Mouse (Mus musculus): ENCODE measurements around the gene Xpr1.
A peak's percentile ranks its signal among the peaks of the same experiment; 100 is the strongest.

The Xpr1 gene

GRCm38 (mm10) chr1:155416701-155417677 is at the start of gene Xpr1:
Gene Xpr1, minus strand, starts transcription at chr1:155417415.
- H3K4me3 ChIP-seq (replicated peaks; ENCODE audit: low read length): peak within 1 kb of the TSS; percentile 95
- no peaks in the 10 kb centered on the region for H3K9me3 ChIP-seq (ENCODE audit: low read length)
- no peaks in the 10 kb centered on the region for H3K36me3 ChIP-seq (ENCODE audit: insufficient read depth, low read length)
- TF ChIP-seq NANOG (IDR thresholded peaks at IDR 0.05; ENCODE audit: borderline replicate concordance, low read length) (no peak), POU5F1 (IDR thresholded peaks at IDR 0.05; ENCODE audit: borderline replicate concordance, low read length) (no peak), CTCF (conservative IDR thresholded peaks at IDR 0.05; ENCODE audit: low read length) (no peak)
- peaks cover 9% of the 10 kb centered on the region for H3K4me1 ChIP-seq (replicated peaks; ENCODE audit: low read depth, low read length)
- H3K27me3 ChIP-seq (ENCODE audit: insufficient read depth, low read length): no peaks in the 10 kb centered on the region

GRCm38 (mm10) chr1:155463442-155463841 is 46.2 kb upstream of the Xpr1 start:
- no peak for TF ChIP-seq POU5F1 (IDR thresholded peaks at IDR 0.05; ENCODE audit: borderline replicate concordance, low read length)
- TF ChIP-seq NANOG (IDR thresholded peaks at IDR 0.05; ENCODE audit: borderline replicate concordance, low read length): no peak
- no peak for TF ChIP-seq CTCF (conservative IDR thresholded peaks at IDR 0.05; ENCODE audit: low read length)
- Histone ChIP-seq H3K4me1 (replicated peaks; ENCODE audit: low read depth, low read length) (0 out of 2 replicates have a peak, but pooled peaks cover 2% of the 10 kb centered on the region), H3K4me3 (replicated peaks; ENCODE audit: low read length) (no peak overlapping the region), H3K36me3 (ENCODE audit: insufficient read depth, low read length) (no peaks in the 10 kb centered on the region), H3K9me3 (ENCODE audit: low read length) (no peaks in the 10 kb centered on the region), H3K27me3 (ENCODE audit: insufficient read depth, low read length) (no peaks in the 10 kb centered on the region)

DNA sequence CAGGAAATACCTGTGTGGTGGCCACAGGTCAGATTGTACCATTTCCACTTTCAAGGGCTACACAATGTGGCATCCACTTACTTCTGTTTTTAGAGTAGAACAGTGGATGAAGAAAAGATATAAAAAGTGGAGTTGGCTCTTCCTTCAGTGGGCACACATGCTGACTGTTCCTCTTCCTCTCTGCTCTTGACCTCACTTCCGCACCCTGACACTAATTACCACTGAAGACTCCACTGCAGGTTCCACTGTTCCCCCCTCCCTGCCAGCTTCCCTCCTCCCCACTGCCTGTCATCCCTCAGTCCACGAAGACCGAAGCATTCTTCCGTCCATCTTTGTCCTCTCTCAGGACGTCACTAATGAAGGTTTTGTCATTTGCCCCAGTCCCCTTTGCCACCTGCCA is 45.4 kb upstream of the Xpr1 start:
- H3K4me1 ChIP-seq (replicated peaks; ENCODE audit: low read depth, low read length): 0 out of 2 replicates have a peak, but pooled peaks cover 2% of the 10 kb centered on the region
- H3K4me3 ChIP-seq (replicated peaks; ENCODE audit: low read length): no peak overlapping the region
- H3K9me3 ChIP-seq (ENCODE audit: low read length): no peaks in the 10 kb centered on the region
- H3K27me3 ChIP-seq (ENCODE audit: insufficient read depth, low read length): no peaks in the 10 kb centered on the region
- TF ChIP-seq NANOG (IDR thresholded peaks at IDR 0.05; ENCODE audit: borderline replicate concordance, low read length) (no peak), POU5F1 (IDR thresholded peaks at IDR 0.05; ENCODE audit: borderline replicate concordance, low read length) (no peak), CTCF (conservative IDR thresholded peaks at IDR 0.05; ENCODE audit: low read length) (no peak)
- H3K36me3 ChIP-seq (ENCODE audit: insufficient read depth, low read length): no peaks in the 10 kb centered on the region

- H3K9me3 ChIP-seq (ENCODE audit: low read length): no peaks in the 10 kb centered on the region
- peak; percentile 24 for TF ChIP-seq CTCF (conservative IDR thresholded peaks at IDR 0.05; ENCODE audit: low read length)
- TF ChIP-seq POU5F1 (IDR thresholded peaks at IDR 0.05; ENCODE audit: borderline replicate concordance, low read length): no peak
- no peaks in the 10 kb centered on the region for H3K27me3 ChIP-seq (ENCODE audit: insufficient read depth, low read length)
- H3K4me3 ChIP-seq (replicated peaks; ENCODE audit: low read length): no peak overlapping the region
- H3K36me3 ChIP-seq (ENCODE audit: insufficient read depth, low read length): no peaks in the 10 kb centered on the region
- no peaks in the 10 kb centered on the region for H3K4me1 ChIP-seq (replicated peaks; ENCODE audit: low read depth, low read length)
These were observed 40.3 kb upstream of the Xpr1 start for GRCm38 (mm10) chr1:155457532-155457931.

DNA sequence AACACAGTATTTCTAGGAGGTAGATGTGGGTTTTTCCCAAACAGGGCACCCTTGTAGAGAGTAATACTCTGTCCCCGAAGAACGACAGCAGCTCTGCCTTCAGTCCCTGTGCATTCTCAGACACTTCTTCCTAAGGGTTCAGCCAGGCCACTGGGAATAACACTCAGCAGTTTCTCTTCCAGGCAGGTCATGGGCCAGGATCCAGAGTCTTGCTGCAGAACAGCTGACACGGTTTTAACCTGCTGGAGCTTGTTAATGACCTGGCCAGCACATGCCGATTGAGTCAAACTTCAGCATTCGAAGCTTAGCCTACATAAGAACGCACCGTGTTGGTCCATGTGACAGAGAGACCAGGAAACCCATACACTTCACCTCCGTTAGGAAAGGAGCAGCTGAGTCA is 36.0 kb upstream of the Xpr1 start:
- Histone ChIP-seq H3K4me1 (replicated peaks; ENCODE audit: low read depth, low read length) (no peaks in the 10 kb centered on the region), H3K9me3 (ENCODE audit: low read length) (no peaks in the 10 kb centered on the region), H3K36me3 (ENCODE audit: insufficient read depth, low read length) (no peaks in the 10 kb centered on the region), H3K4me3 (replicated peaks; ENCODE audit: low read length) (no peak overlapping the region), H3K27me3 (ENCODE audit: insufficient read depth, low read length) (no peaks in the 10 kb centered on the region)
- TF ChIP-seq CTCF (conservative IDR thresholded peaks at IDR 0.05; ENCODE audit: low read length) (no peak), POU5F1 (IDR thresholded peaks at IDR 0.05; ENCODE audit: borderline replicate concordance, low read length) (no peak), NANOG (IDR thresholded peaks at IDR 0.05; ENCODE audit: borderline replicate concordance, low read length) (no peak)

- Histone ChIP-seq H3K36me3 (ENCODE audit: insufficient read depth, low read length) (no peaks in the 10 kb centered on the region), H3K9me3 (ENCODE audit: low read length) (no peaks in the 10 kb centered on the region), H3K4me1 (replicated peaks; ENCODE audit: low read depth, low read length) (no peaks in the 10 kb centered on the region), H3K4me3 (replicated peaks; ENCODE audit: low read length) (no peak overlapping the region), H3K27me3 (ENCODE audit: insufficient read depth, low read length) (no peaks in the 10 kb centered on the region)
- no peak for TF ChIP-seq CTCF (conservative IDR thresholded peaks at IDR 0.05; ENCODE audit: low read length)
- TF ChIP-seq POU5F1 (IDR thresholded peaks at IDR 0.05; ENCODE audit: borderline replicate concordance, low read length): no peak
- no peak for TF ChIP-seq NANOG (IDR thresholded peaks at IDR 0.05; ENCODE audit: borderline replicate concordance, low read length)
These were observed 31.7 kb upstream of the Xpr1 start for GRCm38 (mm10) chr1:155448932-155449331.

GRCm38 (mm10) chr1:155447277-155447676 is 30.1 kb upstream of the Xpr1 start:
- no peak overlapping the region for H3K4me3 ChIP-seq (replicated peaks; ENCODE audit: low read length)
- no peaks in the 10 kb centered on the region for H3K9me3 ChIP-seq (ENCODE audit: low read length)
- H3K36me3 ChIP-seq (ENCODE audit: insufficient read depth, low read length): no peaks in the 10 kb centered on the region
- peaks cover 4% of the 10 kb centered on the region; the same call in 1 of the 2 replicates for H3K4me1 ChIP-seq (replicated peaks; ENCODE audit: low read depth, low read length)
- TF ChIP-seq NANOG (IDR thresholded peaks at IDR 0.05; ENCODE audit: borderline replicate concordance, low read length) (no peak), CTCF (conservative IDR thresholded peaks at IDR 0.05; ENCODE audit: low read length) (no peak), POU5F1 (IDR thresholded peaks at IDR 0.05; ENCODE audit: borderline replicate concordance, low read length) (no peak)
- no peaks in the 10 kb centered on the region for H3K27me3 ChIP-seq (ENCODE audit: insufficient read depth, low read length)

GRCm38 (mm10) chr1:155443115-155443514 is 25.9 kb upstream of the Xpr1 start:
- Histone ChIP-seq H3K36me3 (ENCODE audit: insufficient read depth, low read length) (no peaks in the 10 kb centered on the region), H3K9me3 (ENCODE audit: low read length) (no peaks in the 10 kb centered on the region), H3K4me1 (replicated peaks; ENCODE audit: low read depth, low read length) (peaks cover 20% of the 10 kb centered on the region), H3K4me3 (replicated peaks; ENCODE audit: low read length) (no peak overlapping the region), H3K27me3 (ENCODE audit: insufficient read depth, low read length) (no peaks in the 10 kb centered on the region)
- no peak for TF ChIP-seq POU5F1 (IDR thresholded peaks at IDR 0.05; ENCODE audit: borderline replicate concordance, low read length)
- TF ChIP-seq CTCF (conservative IDR thresholded peaks at IDR 0.05; ENCODE audit: low read length): no peak
- no peak for TF ChIP-seq NANOG (IDR thresholded peaks at IDR 0.05; ENCODE audit: borderline replicate concordance, low read length)
